Mouse (Mus musculus) WW6 (cell line): ENCODE measurements around the gene Pard3b.
"Not testable (repeated sequence)": the region's sequence is repeated elsewhere in the genome, so short reads cannot be mapped to it uniquely, and the experiment has no call there.

ENCODE experiments used
- DNase-seq: peaks from one replicate; pipeline ENCODE4 v3.0.0-alpha.2; 2013; ENCODE audit warnings: low read depth, low spot score

Pard3b gene

GRCm38 (mm10) chr1:62576939-62577590 is 938.4 kb downstream of the Pard3b start:
- no peak for DNase-seq

GRCm38 (mm10) chr1:62579024-62579765 is 940.6 kb downstream of the Pard3b start:
- DNase-seq, result no peak

GRCm38 (mm10) chr1:62580314-62580935 is 941.8 kb downstream of the Pard3b start:
- no peak for DNase-seq

GRCm38 (mm10) chr1:62582476-62582875 is 943.9 kb downstream of the Pard3b start:
- DNase-seq, result no peak

- no peak for DNase-seq
These were observed 948.9 kb downstream of the Pard3b start for GRCm38 (mm10) chr1:62587536-62587935.

- no peak for DNase-seq
These were observed 952.8 kb downstream of the Pard3b start for GRCm38 (mm10) chr1:62591296-62592031.

- DNase-seq, result no peak
These were observed 956.8 kb downstream of the Pard3b start for GRCm38 (mm10) chr1:62595401-62595800.

GRCm38 (mm10) chr1:62597751-62598400 is 959.3 kb downstream of the Pard3b start:
- no peak for DNase-seq

- no peak for DNase-seq
These were observed 959.9 kb downstream of the Pard3b start for GRCm38 (mm10) chr1:62598551-62598950.

GRCm38 (mm10) chr1:62604644-62605043 is 966.0 kb downstream of the Pard3b start:
- DNase-seq, result not testable (repeated sequence)

GRCm38 (mm10) chr1:62618109-62618665 is 979.6 kb downstream of the Pard3b start:
- DNase-seq, result no peak

- DNase-seq, result no peak
These were observed 980.8 kb downstream of the Pard3b start for GRCm38 (mm10) chr1:62619456-62619855.

GRCm38 (mm10) chr1:62622447-62622846 is 983.8 kb downstream of the Pard3b start:
- no peak for DNase-seq

- no peak for DNase-seq
These were observed 985.5 kb downstream of the Pard3b start for GRCm38 (mm10) chr1:62624166-62624565.

- no peak for DNase-seq
These were observed 986.2 kb downstream of the Pard3b start for GRCm38 (mm10) chr1:62624836-62625235.

- no peak for DNase-seq
These were observed 986.7 kb downstream of the Pard3b start for GRCm38 (mm10) chr1:62625332-62625731.

- DNase-seq, result no peak
These were observed 987.3 kb downstream of the Pard3b start for GRCm38 (mm10) chr1:62625819-62626505.

GRCm38 (mm10) chr1:62629952-62630351 is 991.3 kb downstream of the Pard3b start:
- no peak for DNase-seq

GRCm38 (mm10) chr1:62631511-62632305 is 993.1 kb downstream of the Pard3b start:
- no peak for DNase-seq

- no peak for DNase-seq
These were observed 994.3 kb downstream of the Pard3b start for GRCm38 (mm10) chr1:62632886-62633285.
